Mouse (Mus musculus): ENCODE results near the gene Slc22a5. TPM values are rescaled to one million over a fixed set of nuclear protein-coding genes. Genes with fewer than 3 reads are reported as not detected.

The Slc22a5 gene
- polyA plus RNA-seq, 1 experiment, result 11.7 TPM

- TF ChIP-seq POLR2A (IDR thresholded peaks at IDR 0.05; ENCODE audit: borderline replicate concordance, low read depth, low read length) (no peak), CTCF (IDR thresholded peaks at IDR 0.05; ENCODE audit: low read depth, low read length) (no peak)
- H3K4me1 ChIP-seq (ENCODE audit: control insufficient read depth, insufficient read depth, low read length), result no peaks in the 10 kb centered on the region
- no peak overlapping the region for H3K27ac ChIP-seq (ENCODE audit: insufficient read depth, low read depth, low read length)
- H3K4me3 ChIP-seq (ENCODE audit: insufficient read depth, low read length), result no peak overlapping the region
Observed at GRCm38 (mm10) chr11:53904534-53904925, 13.1 kb upstream of the Slc22a5 start.

GRCm38 (mm10) chr11:53903781-53904533, 12.5 kb upstream of the Slc22a5 start:
- Histone ChIP-seq H3K4me1 (ENCODE audit: control insufficient read depth, insufficient read depth, low read length) (no peaks in the 10 kb centered on the region), H3K4me3 (ENCODE audit: insufficient read depth, low read length) (no peak overlapping the region), H3K27ac (ENCODE audit: insufficient read depth, low read depth, low read length) (no peak overlapping the region)
- TF ChIP-seq CTCF (IDR thresholded peaks at IDR 0.05; ENCODE audit: low read depth, low read length), result no peak
- TF ChIP-seq POLR2A (IDR thresholded peaks at IDR 0.05; ENCODE audit: borderline replicate concordance, low read depth, low read length), result no peak

- Histone ChIP-seq H3K4me1 (ENCODE audit: control insufficient read depth, insufficient read depth, low read length) (peaks cover 4% of the 10 kb centered on the region), H3K27ac (ENCODE audit: insufficient read depth, low read depth, low read length) (no peak overlapping the region), H3K4me3 (ENCODE audit: insufficient read depth, low read length) (no peak overlapping the region)
- TF ChIP-seq POLR2A (IDR thresholded peaks at IDR 0.05; ENCODE audit: borderline replicate concordance, low read depth, low read length) (no peak), CTCF (IDR thresholded peaks at IDR 0.05; ENCODE audit: low read depth, low read length) (no peak)
Observed at GRCm38 (mm10) chr11:53902741-53903140, 11.3 kb upstream of the Slc22a5 start.

GRCm38 (mm10) chr11:53900991-53901390, 9.5 kb upstream of the Slc22a5 start:
- peaks cover 6% of the 10 kb centered on the region for H3K4me1 ChIP-seq (ENCODE audit: control insufficient read depth, insufficient read depth, low read length)
- no peak overlapping the region for H3K27ac ChIP-seq (ENCODE audit: insufficient read depth, low read depth, low read length)
- no peak for TF ChIP-seq CTCF (IDR thresholded peaks at IDR 0.05; ENCODE audit: low read depth, low read length)
- no peak for TF ChIP-seq POLR2A (IDR thresholded peaks at IDR 0.05; ENCODE audit: borderline replicate concordance, low read depth, low read length)
- H3K4me3 ChIP-seq (ENCODE audit: insufficient read depth, low read length), result no peak overlapping the region

- Histone ChIP-seq H3K4me1 (ENCODE audit: control insufficient read depth, insufficient read depth, low read length) (peaks cover 6% of the 10 kb centered on the region), H3K4me3 (ENCODE audit: insufficient read depth, low read length) (no peak overlapping the region), H3K27ac (ENCODE audit: insufficient read depth, low read depth, low read length) (no peak overlapping the region)
- TF ChIP-seq CTCF (IDR thresholded peaks at IDR 0.05; ENCODE audit: low read depth, low read length), result no peak
- TF ChIP-seq POLR2A (IDR thresholded peaks at IDR 0.05; ENCODE audit: borderline replicate concordance, low read depth, low read length), result no peak
Observed at GRCm38 (mm10) chr11:53899981-53900380, 8.5 kb upstream of the Slc22a5 start.

- TF ChIP-seq CTCF (IDR thresholded peaks at IDR 0.05; ENCODE audit: low read depth, low read length), result no peak
- no peak for TF ChIP-seq POLR2A (IDR thresholded peaks at IDR 0.05; ENCODE audit: borderline replicate concordance, low read depth, low read length)
- Histone ChIP-seq H3K4me1 (ENCODE audit: control insufficient read depth, insufficient read depth, low read length) (peaks cover 6% of the 10 kb centered on the region), H3K27ac (ENCODE audit: insufficient read depth, low read depth, low read length) (no peak overlapping the region), H3K4me3 (ENCODE audit: insufficient read depth, low read length) (no peak overlapping the region)
Observed at GRCm38 (mm10) chr11:53899004-53899403, 7.5 kb upstream of the Slc22a5 start.

- Histone ChIP-seq H3K27ac (ENCODE audit: insufficient read depth, low read depth, low read length) (no peak overlapping the region), H3K4me3 (ENCODE audit: insufficient read depth, low read length) (no peak overlapping the region), H3K4me1 (ENCODE audit: control insufficient read depth, insufficient read depth, low read length) (peaks cover 10% of the 10 kb centered on the region)
- no peak for TF ChIP-seq POLR2A (IDR thresholded peaks at IDR 0.05; ENCODE audit: borderline replicate concordance, low read depth, low read length)
- TF ChIP-seq CTCF (IDR thresholded peaks at IDR 0.05; ENCODE audit: low read depth, low read length), result no peak
Observed at GRCm38 (mm10) chr11:53896935-53897334, 5.5 kb upstream of the Slc22a5 start.

- H3K4me3 ChIP-seq (ENCODE audit: insufficient read depth, low read length), result no peak overlapping the region
- peak overlapping the region; percentile 54 for H3K27ac ChIP-seq (ENCODE audit: insufficient read depth, low read depth, low read length)
- peaks cover 14% of the 10 kb centered on the region for H3K4me1 ChIP-seq (ENCODE audit: control insufficient read depth, insufficient read depth, low read length)
- no peak for TF ChIP-seq CTCF (IDR thresholded peaks at IDR 0.05; ENCODE audit: low read depth, low read length)
- TF ChIP-seq POLR2A (IDR thresholded peaks at IDR 0.05; ENCODE audit: borderline replicate concordance, low read depth, low read length), result no peak
Observed at GRCm38 (mm10) chr11:53893451-53893850, 2.0 kb upstream of the Slc22a5 start.

GRCm38 (mm10) chr11:53892716-53893416, 1.4 kb upstream of the Slc22a5 start:
- TF ChIP-seq POLR2A (IDR thresholded peaks at IDR 0.05; ENCODE audit: borderline replicate concordance, low read depth, low read length), result 0 out of 2 replicates have a peak, but pooled peaks have one; percentile 34
- TF ChIP-seq CTCF (IDR thresholded peaks at IDR 0.05; ENCODE audit: low read depth, low read length), result no peak
- Histone ChIP-seq H3K27ac (ENCODE audit: insufficient read depth, low read depth, low read length) (peak overlapping the region; percentile 54), H3K4me3 (ENCODE audit: insufficient read depth, low read length) (no peak overlapping the region), H3K4me1 (ENCODE audit: control insufficient read depth, insufficient read depth, low read length) (peaks cover 12% of the 10 kb centered on the region)

- Histone ChIP-seq H3K4me1 (ENCODE audit: control insufficient read depth, insufficient read depth, low read length) (peaks cover 8% of the 10 kb centered on the region), H3K27ac (ENCODE audit: insufficient read depth, low read depth, low read length) (peak overlapping the region; percentile 26), H3K4me3 (ENCODE audit: insufficient read depth, low read length) (peak overlapping the region; percentile 77)
- TF ChIP-seq CTCF (IDR thresholded peaks at IDR 0.05; ENCODE audit: low read depth, low read length) (no peak), POLR2A (IDR thresholded peaks at IDR 0.05; ENCODE audit: borderline replicate concordance, low read depth, low read length) (no peak)
Observed at GRCm38 (mm10) chr11:53890906-53891504, 455 bp downstream of the Slc22a5 start.
